Mouse (Mus musculus) midbrain, postnatal 0 days (tissue): ENCODE measurements at regions not wholly inside any gene's neighbourhood (a gene's known extent, or its start where the extent isn't known, plus 50 kb on each side); places are given as distances from the start of the nearest gene placed in this dataset.

Experiments
- ATAC-seq: fragments of 200-750 bp; cut with Nextera tagmentation; 2 replicates; pipeline ENCODE4 v1.8.0; 2017; ENCODE audit warnings: moderate number of reproducible peaks, mild to moderate bottlenecking, moderate TSS enrichment, moderate library complexity; ENCODE audit not compliant: low FRiP score
- DNase-seq: peaks from one replicate; pipeline ENCODE4 v3.0.0-alpha.2; 2015; ENCODE audit warnings: low spot score
- H3K27ac ChIP-seq: fragments of 300-500 bp; sonication (generic); 2 replicates; pipeline ENCODE4 v1.5.1; 2014; ENCODE audit warnings: low read depth, mild to moderate bottlenecking, low read length, mixed read lengths
- H3K27me3 ChIP-seq: fragments of 300-500 bp; sonication (generic); 2 replicates; pipeline ENCODE4 v1.6.1; 2014; ENCODE audit warnings: low read length, control low read depth, mixed read lengths; ENCODE audit not compliant: insufficient read depth
- H3K36me3 ChIP-seq: fragments of 300-500 bp; sonication (generic); 2 replicates; pipeline ENCODE4 v1.6.1; 2014; ENCODE audit warnings: low read length, control low read depth, mixed read lengths; ENCODE audit not compliant: insufficient read depth
- H3K4me1 ChIP-seq: fragments of 300-500 bp; sonication (generic); 2 replicates; pipeline ENCODE4 v1.6.1; 2014; ENCODE audit warnings: mild to moderate bottlenecking, control low read depth, antibody characterized with exemption, low read length, mixed read lengths; ENCODE audit not compliant: insufficient read depth
- H3K4me2 ChIP-seq: fragments of 300-500 bp; sonication (generic); 2 replicates; pipeline ENCODE4 v1.6.1; 2014; ENCODE audit warnings: low read depth, mild to moderate bottlenecking, low read length, mixed read lengths; ENCODE audit not compliant: poor library complexity, severe bottlenecking
- H3K4me3 ChIP-seq: fragments of 300-500 bp; sonication (generic); 2 replicates; pipeline ENCODE4 v1.5.1; 2014; ENCODE audit warnings: low read depth, mild to moderate bottlenecking, low read length, moderate library complexity
- H3K9ac ChIP-seq: fragments of 300-500 bp; sonication (generic); replicated peaks from 2 replicates; pipeline ENCODE4 v1.6.1; 2014; ENCODE audit warnings: mild to moderate bottlenecking, low read length, moderate library complexity, mixed read lengths; ENCODE audit not compliant: poor library complexity, severe bottlenecking
- H3K9me3 ChIP-seq: fragments of 300-500 bp; sonication (generic); 2 replicates; pipeline ENCODE4 v1.6.1; 2016; ENCODE audit warnings: low read length, control low read depth
- CTCF ChIP-seq: IDR thresholded peaks from 2 replicates; pipeline ENCODE4 v1.5.1; 2016; ENCODE audit warnings: antibody characterized with exemption, mild to moderate bottlenecking
- WGBS: fragments of 180-500 bp; shearing (Covaris S2); extraction: QIAGEN DNeasy Blood & Tissue Kit; methylation state at CpG from one replicate; pipeline ENCODE4 v1.1.7; 2014; 5-methylcytosine and 5-hydroxymethylcytosine counted together

GRCm38 (mm10) chr15:62392381-62392780, 1452.6 kb downstream of the Gsdmc2 start:
- Histone ChIP-seq H3K4me2 (no peak overlapping the region), H3K9me3 (no peaks in the 10 kb centered on the region), H3K27ac (no peak overlapping the region), H3K4me3 (no peak overlapping the region), H3K36me3 (no peaks in the 10 kb centered on the region), H3K27me3 (no peaks in the 10 kb centered on the region), H3K4me1 (no peaks in the 10 kb centered on the region), H3K9ac (no peak overlapping the region)
- ATAC-seq, result no peak
- 81% methylated on average over 3 of the region's 3 CpGs for WGBS
- TF ChIP-seq CTCF, result no peak
- DNase-seq, result no peak

GRCm38 (mm10) chr15:62389431-62390105, 1455.4 kb downstream of the Gsdmc2 start:
- Histone ChIP-seq H3K27me3 (no peaks in the 10 kb centered on the region), H3K9ac (no peak overlapping the region), H3K4me3 (no peak overlapping the region), H3K9me3 (no peaks in the 10 kb centered on the region), H3K27ac (no peak overlapping the region), H3K4me1 (no peaks in the 10 kb centered on the region), H3K36me3 (no peaks in the 10 kb centered on the region), H3K4me2 (no peak overlapping the region)
- no peak for DNase-seq
- no peak for TF ChIP-seq CTCF
- 92% methylated on average over 3 of the region's 3 CpGs for WGBS
- ATAC-seq, result no peak

GRCm38 (mm10) chr15:62382233-62382632, 1459.4 kb upstream of the A1bg start:
- no peak for ATAC-seq
- H3K9ac ChIP-seq, result no peak overlapping the region
- DNase-seq, result no peak
- H3K4me1 ChIP-seq, result no peaks in the 10 kb centered on the region
- H3K9me3 ChIP-seq, result no peaks in the 10 kb centered on the region
- no peak overlapping the region for H3K27ac ChIP-seq
- 84% methylated on average over 2 of the region's 2 CpGs for WGBS
- no peak for TF ChIP-seq CTCF
- no peaks in the 10 kb centered on the region for H3K27me3 ChIP-seq
- no peaks in the 10 kb centered on the region for H3K36me3 ChIP-seq
- no peak overlapping the region for H3K4me3 ChIP-seq
- no peak overlapping the region for H3K4me2 ChIP-seq

GRCm38 (mm10) chr15:62374641-62375040, 1451.8 kb upstream of the A1bg start:
- ATAC-seq (no peak), DNase-seq (no peak)
- Histone ChIP-seq H3K36me3 (no peaks in the 10 kb centered on the region), H3K27ac (no peak overlapping the region), H3K9ac (no peak overlapping the region), H3K4me3 (no peak overlapping the region), H3K4me1 (no peaks in the 10 kb centered on the region), H3K9me3 (no peaks in the 10 kb centered on the region), H3K4me2 (no peak overlapping the region), H3K27me3 (no peaks in the 10 kb centered on the region)
- WGBS, result 92% methylated on average over 3 of the region's 3 CpGs
- no peak for TF ChIP-seq CTCF

GRCm38 (mm10) chr15:62361171-62361570, 1438.4 kb upstream of the A1bg start:
- no peak for DNase-seq

GRCm38 (mm10) chr15:62358338-62359239, 1435.8 kb upstream of the A1bg start:
- H3K4me2 ChIP-seq, result no peak overlapping the region
- no peak for ATAC-seq
- no peak overlapping the region for H3K9ac ChIP-seq
- no peaks in the 10 kb centered on the region for H3K4me1 ChIP-seq
- no peak for DNase-seq
- H3K4me3 ChIP-seq, result no peak overlapping the region
- no peaks in the 10 kb centered on the region for H3K36me3 ChIP-seq
- H3K9me3 ChIP-seq, result no peaks in the 10 kb centered on the region
- no peak overlapping the region for H3K27ac ChIP-seq
- no peak for TF ChIP-seq CTCF
- 62% methylated on average over 8 of the region's 8 CpGs for WGBS
- no peaks in the 10 kb centered on the region for H3K27me3 ChIP-seq

More at GRCm38 (mm10) chr15:62361171-62361570, 1438.4 kb upstream of the A1bg start:
- Histone ChIP-seq H3K36me3 (no peaks in the 10 kb centered on the region), H3K4me2 (no peak overlapping the region), H3K27me3 (no peaks in the 10 kb centered on the region), H3K9me3 (no peaks in the 10 kb centered on the region), H3K4me1 (no peaks in the 10 kb centered on the region), H3K4me3 (no peak overlapping the region), H3K9ac (no peak overlapping the region), H3K27ac (no peak overlapping the region)
- no peak for TF ChIP-seq CTCF
- no peak for ATAC-seq
